Mouse (Mus musculus): ENCODE measurements around the gene Eef1a2. TPM values are rescaled to one million over a fixed set of nuclear protein-coding genes. Genes with fewer than 3 reads are reported as not detected.
A peak's percentile ranks its signal among the peaks of the same experiment; 100 is the strongest.

Gene Eef1a2
- polyA plus RNA-seq, 1 experiment from 2014 or later: 11.0 TPM

DNA sequence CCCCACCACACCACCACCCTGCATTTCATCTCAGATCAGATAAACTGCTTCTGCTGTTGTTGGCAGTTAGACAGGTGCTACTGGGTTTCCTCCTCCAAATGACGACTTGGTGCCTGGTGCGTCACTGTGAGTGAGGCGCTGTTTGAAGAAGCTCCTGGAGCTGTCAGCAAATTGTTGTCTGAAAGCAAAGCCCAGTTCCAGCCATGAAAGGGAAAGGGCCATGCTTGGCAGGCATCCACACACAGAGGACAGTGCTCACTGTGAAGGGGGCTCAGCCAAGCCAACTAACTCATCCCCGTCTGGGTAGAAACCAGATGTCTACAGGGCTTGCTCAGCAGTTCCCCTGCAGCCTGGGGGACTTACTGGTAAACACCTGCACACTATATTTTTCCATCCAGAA, 27.9 kb downstream of the Eef1a2 start:
- Histone ChIP-seq H3K4me1 (ENCODE audit: control insufficient read depth, insufficient read depth, low read length) (peaks cover 25% of the 10 kb centered on the region), H3K9ac (ENCODE audit: low read depth, low read length) (no peak overlapping the region), H3K4me2 (ENCODE audit: low read length) (no peak overlapping the region), H3K36me3 (ENCODE audit: control insufficient read depth, insufficient read depth, low read length) (no peaks in the 10 kb centered on the region), H3K9me3 (replicated peaks; ENCODE audit: control insufficient read depth, low read length, poor library complexity, severe bottlenecking) (no peaks in the 10 kb centered on the region), H3K27ac (ENCODE audit: low read length) (no peak overlapping the region), H3K27me3 (ENCODE audit: control insufficient read depth, insufficient read depth, low read depth, low read length) (no peaks in the 10 kb centered on the region), H3K4me3 (ENCODE audit: low read depth, low read length) (no peak overlapping the region)
- WGBS: 83% methylated on average over 4 of the region's 4 CpGs
- no peak for ATAC-seq

DNA sequence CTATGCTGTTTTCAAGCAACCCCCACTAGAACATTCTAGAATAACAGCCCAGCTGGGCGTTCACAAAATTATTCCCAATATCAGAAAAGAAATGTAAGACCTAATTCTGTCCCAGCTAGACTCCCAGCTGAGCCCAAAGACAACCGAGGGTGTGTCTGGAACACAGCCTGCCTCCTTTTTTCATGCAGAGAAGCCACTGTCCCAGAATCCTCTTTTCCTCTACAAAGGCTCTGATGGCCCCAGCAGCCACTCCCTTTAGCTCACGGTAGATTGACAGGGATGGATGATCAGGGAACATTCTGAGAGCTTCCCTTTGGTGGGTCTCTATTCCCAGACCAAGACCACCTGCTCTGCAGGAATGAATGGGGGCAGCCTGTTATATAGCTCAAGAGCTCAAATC, 29.0 kb downstream of the Eef1a2 start:
- Histone ChIP-seq H3K36me3 (ENCODE audit: control insufficient read depth, insufficient read depth, low read length) (no peaks in the 10 kb centered on the region), H3K9me3 (replicated peaks; ENCODE audit: control insufficient read depth, low read length, poor library complexity, severe bottlenecking) (no peaks in the 10 kb centered on the region), H3K27ac (ENCODE audit: low read length) (no peak overlapping the region), H3K4me2 (ENCODE audit: low read length) (no peak overlapping the region), H3K9ac (ENCODE audit: low read depth, low read length) (no peak overlapping the region), H3K27me3 (ENCODE audit: control insufficient read depth, insufficient read depth, low read depth, low read length) (no peaks in the 10 kb centered on the region), H3K4me3 (ENCODE audit: low read depth, low read length) (no peak overlapping the region), H3K4me1 (ENCODE audit: control insufficient read depth, insufficient read depth, low read length) (peaks cover 20% of the 10 kb centered on the region)
- no peak for ATAC-seq
- 41% methylated on average over 3 of the region's 3 CpGs for WGBS

DNA sequence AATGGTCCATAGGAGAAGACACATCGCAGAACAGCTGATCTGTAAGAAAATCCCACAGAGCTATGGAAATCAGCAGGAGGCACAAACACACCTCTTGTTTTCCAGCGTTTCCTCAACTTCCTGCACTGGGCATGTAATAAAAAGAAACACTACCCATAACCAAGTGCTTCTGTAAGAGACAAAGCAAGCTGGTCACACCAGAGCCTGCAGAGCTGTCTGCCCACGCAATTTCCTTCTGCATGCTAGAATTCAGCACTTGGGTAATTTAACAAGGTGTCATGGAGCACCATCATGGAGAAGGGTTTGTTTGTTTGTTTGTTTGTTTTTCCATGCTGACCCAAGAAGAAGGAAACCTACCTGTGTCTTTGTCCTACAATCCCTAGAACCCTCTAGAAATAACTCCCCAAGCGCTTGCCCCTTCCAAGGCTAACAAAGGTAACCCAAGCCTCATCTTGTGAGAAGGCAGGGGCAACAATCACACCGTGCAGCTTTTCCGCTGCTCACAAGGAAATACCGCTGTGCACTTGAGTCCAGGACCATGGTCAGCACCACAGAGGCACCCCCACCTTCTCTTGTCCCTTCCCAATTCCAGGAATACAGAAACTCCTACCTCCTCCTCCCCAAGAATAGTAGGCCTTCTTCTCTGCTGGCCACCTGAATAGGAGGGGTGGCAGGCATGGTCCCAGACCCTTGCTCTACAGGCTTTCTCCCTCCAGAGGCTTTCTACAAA, 30.9 kb downstream of the Eef1a2 start:
- H3K4me3 ChIP-seq (ENCODE audit: low read depth, low read length): no peak overlapping the region
- no peaks in the 10 kb centered on the region for H3K27me3 ChIP-seq (ENCODE audit: control insufficient read depth, insufficient read depth, low read depth, low read length)
- H3K9ac ChIP-seq (ENCODE audit: low read depth, low read length): no peak overlapping the region
- no peak overlapping the region for H3K4me2 ChIP-seq (ENCODE audit: low read length)
- no peak overlapping the region for H3K27ac ChIP-seq (ENCODE audit: low read length)
- H3K4me1 ChIP-seq (ENCODE audit: control insufficient read depth, insufficient read depth, low read length): peaks cover 25% of the 10 kb centered on the region
- 44% methylated on average over 7 of the region's 7 CpGs for WGBS
- H3K9me3 ChIP-seq (replicated peaks; ENCODE audit: control insufficient read depth, low read length, poor library complexity, severe bottlenecking): no peaks in the 10 kb centered on the region
- H3K36me3 ChIP-seq (ENCODE audit: control insufficient read depth, insufficient read depth, low read length): no peaks in the 10 kb centered on the region
- ATAC-seq: no peak

DNA sequence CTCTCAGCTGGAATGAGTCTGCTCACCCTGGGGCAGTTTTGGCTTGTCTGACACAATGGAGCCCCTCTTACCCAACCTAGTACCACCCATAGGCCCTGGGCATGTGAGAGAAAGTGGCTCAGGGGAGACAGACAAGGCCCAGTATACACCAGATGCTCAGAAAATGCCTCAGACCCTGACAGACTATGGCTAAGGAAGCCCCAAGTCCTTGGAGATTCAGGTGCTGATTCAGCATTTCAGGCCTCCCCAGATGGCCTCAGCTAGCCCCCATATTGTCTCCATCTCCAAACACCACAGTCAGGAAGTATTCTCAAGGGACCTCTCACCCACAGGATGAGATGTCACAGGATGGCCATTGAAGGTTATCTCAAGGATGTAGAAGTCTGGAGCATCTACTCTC, 34.2 kb downstream of the Eef1a2 start:
- no peak overlapping the region for H3K4me3 ChIP-seq (ENCODE audit: low read depth, low read length)
- H3K27ac ChIP-seq (ENCODE audit: low read length): peak overlapping the region; percentile 84; the same call in 1 of the 2 replicates
- H3K27me3 ChIP-seq (ENCODE audit: control insufficient read depth, insufficient read depth, low read depth, low read length): no peaks in the 10 kb centered on the region
- no peak overlapping the region for H3K4me2 ChIP-seq (ENCODE audit: low read length)
- H3K36me3 ChIP-seq (ENCODE audit: control insufficient read depth, insufficient read depth, low read length): no peaks in the 10 kb centered on the region
- no peak overlapping the region for H3K9ac ChIP-seq (ENCODE audit: low read depth, low read length)
- no peaks in the 10 kb centered on the region for H3K9me3 ChIP-seq (replicated peaks; ENCODE audit: control insufficient read depth, low read length, poor library complexity, severe bottlenecking)
- H3K4me1 ChIP-seq (ENCODE audit: control insufficient read depth, insufficient read depth, low read length): peaks cover 47% of the 10 kb centered on the region
- ATAC-seq: no peak

DNA sequence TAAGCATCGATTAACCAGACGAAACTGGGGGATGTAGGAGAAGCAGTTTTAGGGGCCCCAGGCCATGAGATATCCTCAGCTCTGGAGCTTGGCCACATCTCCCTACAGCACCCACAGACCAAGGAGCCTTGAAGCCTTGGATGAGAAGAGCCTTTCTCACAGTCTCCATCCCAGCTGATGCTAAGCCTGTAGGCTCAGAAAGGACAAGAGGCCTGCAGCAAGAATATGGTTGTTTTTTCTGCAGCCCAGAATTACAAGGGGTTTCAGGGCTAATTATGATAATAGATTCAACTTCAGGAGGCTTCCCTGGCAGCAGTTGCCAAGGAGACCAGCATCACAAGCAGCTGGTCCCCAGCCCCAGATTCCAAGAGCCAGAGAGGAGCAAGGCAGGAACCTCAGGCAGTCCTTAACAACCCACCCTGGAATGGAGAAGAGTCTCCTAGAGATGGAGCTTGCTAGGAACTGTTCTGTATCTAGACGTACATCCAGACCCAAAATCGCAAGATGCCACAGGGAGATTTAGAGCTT, 35.8 kb downstream of the Eef1a2 start:
- Histone ChIP-seq H3K27me3 (ENCODE audit: control insufficient read depth, insufficient read depth, low read depth, low read length) (no peaks in the 10 kb centered on the region), H3K4me3 (ENCODE audit: low read depth, low read length) (no peak overlapping the region), H3K4me2 (ENCODE audit: low read length) (peak overlapping the region; percentile 13; the same call in 1 of the 2 replicates), H3K27ac (ENCODE audit: low read length) (peak overlapping the region; percentile 84), H3K9me3 (replicated peaks; ENCODE audit: control insufficient read depth, low read length, poor library complexity, severe bottlenecking) (no peaks in the 10 kb centered on the region), H3K36me3 (ENCODE audit: control insufficient read depth, insufficient read depth, low read length) (no peaks in the 10 kb centered on the region), H3K4me1 (ENCODE audit: control insufficient read depth, insufficient read depth, low read length) (peaks cover 58% of the 10 kb centered on the region), H3K9ac (ENCODE audit: low read depth, low read length) (no peak overlapping the region; the same call in 1 of the 2 replicates)
- 48% methylated on average over 4 of the region's 4 CpGs for WGBS
- peak; percentile 76 for ATAC-seq

DNA sequence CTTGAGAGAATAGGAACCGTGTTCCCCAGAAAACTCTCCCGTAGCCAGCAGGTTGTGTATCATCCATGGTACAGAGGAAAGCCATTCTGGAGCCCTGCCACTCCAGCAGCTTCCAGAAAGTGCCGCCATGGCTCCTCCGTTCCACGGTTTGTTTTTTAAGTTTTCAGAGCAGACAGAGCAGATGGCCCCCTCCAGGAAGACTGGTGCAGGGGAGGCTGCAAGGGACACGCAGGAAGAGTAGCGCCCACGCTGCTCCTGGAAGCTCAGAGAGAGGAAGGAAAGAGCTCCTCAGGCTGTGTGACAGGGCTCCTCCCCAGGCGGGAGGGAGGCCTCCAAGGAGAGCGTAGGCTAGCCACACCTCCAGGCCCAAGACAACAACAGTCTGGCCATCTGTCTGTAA, 36.9 kb downstream of the Eef1a2 start:
- 40% methylated on average over 10 of the region's 10 CpGs for WGBS
- Histone ChIP-seq H3K27me3 (ENCODE audit: control insufficient read depth, insufficient read depth, low read depth, low read length) (no peaks in the 10 kb centered on the region), H3K9ac (ENCODE audit: low read depth, low read length) (no peak overlapping the region; the same call in 1 of the 2 replicates), H3K9me3 (replicated peaks; ENCODE audit: control insufficient read depth, low read length, poor library complexity, severe bottlenecking) (no peaks in the 10 kb centered on the region), H3K27ac (ENCODE audit: low read length) (peak overlapping the region; percentile 84), H3K4me1 (ENCODE audit: control insufficient read depth, insufficient read depth, low read length) (peaks cover 68% of the 10 kb centered on the region), H3K4me3 (ENCODE audit: low read depth, low read length) (no peak overlapping the region), H3K36me3 (ENCODE audit: control insufficient read depth, insufficient read depth, low read length) (no peaks in the 10 kb centered on the region), H3K4me2 (ENCODE audit: low read length) (no peak overlapping the region)
- no peak for ATAC-seq

DNA sequence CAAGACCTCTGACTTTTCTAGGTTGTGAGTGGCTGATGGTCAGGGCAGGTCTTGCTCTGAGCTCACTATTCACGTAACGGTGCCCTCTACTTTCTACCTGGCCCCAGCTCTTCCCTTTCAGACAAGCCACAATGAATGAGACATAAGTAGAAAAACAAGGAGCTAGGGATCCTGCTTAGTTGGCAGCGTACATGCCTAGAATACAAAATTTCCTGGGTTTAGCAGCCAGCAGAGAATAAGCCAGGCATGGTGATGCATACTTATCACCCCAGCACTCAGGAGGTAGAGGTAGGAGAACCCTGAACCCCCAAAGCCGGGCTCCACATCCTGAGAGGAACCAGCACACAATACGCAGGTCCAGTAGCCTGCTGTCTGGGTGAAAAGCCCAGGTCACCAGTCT, 40.4 kb downstream of the Eef1a2 start:
- Histone ChIP-seq H3K4me3 (ENCODE audit: low read depth, low read length) (no peak overlapping the region), H3K27ac (ENCODE audit: low read length) (peak overlapping the region; percentile 67), H3K36me3 (ENCODE audit: control insufficient read depth, insufficient read depth, low read length) (peaks cover 11% of the 10 kb centered on the region), H3K9ac (ENCODE audit: low read depth, low read length) (no peak overlapping the region), H3K9me3 (replicated peaks; ENCODE audit: control insufficient read depth, low read length, poor library complexity, severe bottlenecking) (no peaks in the 10 kb centered on the region), H3K4me2 (ENCODE audit: low read length) (no peak overlapping the region), H3K4me1 (ENCODE audit: control insufficient read depth, insufficient read depth, low read length) (peaks cover 68% of the 10 kb centered on the region), H3K27me3 (ENCODE audit: control insufficient read depth, insufficient read depth, low read depth, low read length) (no peaks in the 10 kb centered on the region)
- ATAC-seq: no peak
- 64% methylated on average over 5 of the region's 5 CpGs for WGBS

DNA sequence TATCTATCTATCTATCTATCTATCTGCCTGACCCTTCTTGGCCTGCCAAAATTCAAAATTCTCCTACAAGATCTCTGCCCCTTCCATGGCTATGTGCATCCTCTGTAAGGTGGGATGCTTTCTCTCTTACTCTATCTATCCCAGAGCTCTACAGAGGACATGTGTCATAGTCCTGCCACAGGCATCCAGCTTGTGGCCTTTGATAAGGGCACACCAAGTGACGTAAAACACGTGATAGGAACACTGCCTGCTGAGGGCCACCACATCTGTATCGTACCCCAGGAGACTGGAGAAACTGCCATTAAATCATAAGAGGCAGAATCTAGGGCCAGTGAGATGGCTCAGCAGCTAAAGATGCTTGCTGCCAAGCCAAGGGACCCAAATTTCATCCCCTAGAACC, 41.4 kb downstream of the Eef1a2 start:
- peaks cover 13% of the 10 kb centered on the region for H3K36me3 ChIP-seq (ENCODE audit: control insufficient read depth, insufficient read depth, low read length)
- 82% methylated on average over 3 of the region's 3 CpGs for WGBS
- H3K27me3 ChIP-seq (ENCODE audit: control insufficient read depth, insufficient read depth, low read depth, low read length): no peaks in the 10 kb centered on the region
- ATAC-seq: no peak
- H3K27ac ChIP-seq (ENCODE audit: low read length): 0 out of 2 replicates have a peak overlapping the region, but pooled peaks have one; percentile 12
- H3K9ac ChIP-seq (ENCODE audit: low read depth, low read length): no peak overlapping the region
- H3K4me2 ChIP-seq (ENCODE audit: low read length): no peak overlapping the region
- H3K4me1 ChIP-seq (ENCODE audit: control insufficient read depth, insufficient read depth, low read length): peaks cover 57% of the 10 kb centered on the region
- no peak overlapping the region for H3K4me3 ChIP-seq (ENCODE audit: low read depth, low read length)
- no peaks in the 10 kb centered on the region for H3K9me3 ChIP-seq (replicated peaks; ENCODE audit: control insufficient read depth, low read length, poor library complexity, severe bottlenecking)

DNA sequence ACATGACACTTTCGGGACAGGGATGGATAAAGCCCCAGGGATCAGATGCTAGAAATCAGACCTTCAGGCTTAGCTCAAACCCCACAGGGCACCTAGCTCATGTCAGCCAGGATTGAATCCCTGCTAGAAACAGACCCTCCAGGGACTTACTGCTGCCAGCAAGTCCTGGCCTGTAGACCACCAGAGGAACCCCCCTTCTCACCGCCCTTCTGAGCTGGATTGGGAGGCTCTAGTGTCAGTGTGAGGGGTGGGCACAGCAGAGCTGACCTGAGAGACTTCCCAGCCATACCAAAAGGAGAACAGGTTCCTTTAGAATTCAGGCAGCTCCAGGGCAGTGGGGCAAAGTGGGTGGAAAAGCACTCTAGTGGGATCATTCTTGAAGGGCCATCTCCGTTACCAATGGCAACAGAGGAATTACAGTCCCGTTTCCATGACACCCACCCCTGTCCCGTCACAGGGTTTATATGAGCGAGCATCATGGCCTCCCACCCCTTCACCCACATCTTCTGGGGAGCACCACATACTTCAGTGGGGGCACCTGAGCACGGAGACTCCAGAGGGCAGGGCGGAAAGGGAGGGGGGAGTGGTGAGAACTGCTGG, 43.0 kb downstream of the Eef1a2 start:
- H3K36me3 ChIP-seq (ENCODE audit: control insufficient read depth, insufficient read depth, low read length): peaks cover 17% of the 10 kb centered on the region
- no peak overlapping the region for H3K4me3 ChIP-seq (ENCODE audit: low read depth, low read length)
- ATAC-seq: no peak
- H3K27ac ChIP-seq (ENCODE audit: low read length): no peak overlapping the region
- peaks cover 43% of the 10 kb centered on the region for H3K4me1 ChIP-seq (ENCODE audit: control insufficient read depth, insufficient read depth, low read length)
- no peak overlapping the region for H3K9ac ChIP-seq (ENCODE audit: low read depth, low read length)
- H3K9me3 ChIP-seq (replicated peaks; ENCODE audit: control insufficient read depth, low read length, poor library complexity, severe bottlenecking): no peaks in the 10 kb centered on the region
- H3K4me2 ChIP-seq (ENCODE audit: low read length): no peak overlapping the region
- H3K27me3 ChIP-seq (ENCODE audit: control insufficient read depth, insufficient read depth, low read depth, low read length): no peaks in the 10 kb centered on the region
- WGBS: 45% methylated on average over 8 of the region's 8 CpGs

All from midbrain, embryonic 16.5 days (tissue).